Mouse (Mus musculus) T-cell, adult 66 days (primary cell): ENCODE data around the gene Tfb1m. TPM values are rescaled to one million over a fixed set of nuclear protein-coding genes. Genes with fewer than 3 reads are reported as not detected.

ENCODE experiments used
- total RNA-seq, 2 experiments: library from RNA; stranded (reverse); gene quantifications; 3 replicates in 1 of 2; 4 replicates in 1 of 2; pipeline ENCODE4 v1.2.4; 2023

Gene Tfb1m
- total RNA-seq: 10 to 100 TPM in 1 of 2 experiments, 1 to 10 TPM in 1; 6.0 to 10.9 TPM

DNA sequence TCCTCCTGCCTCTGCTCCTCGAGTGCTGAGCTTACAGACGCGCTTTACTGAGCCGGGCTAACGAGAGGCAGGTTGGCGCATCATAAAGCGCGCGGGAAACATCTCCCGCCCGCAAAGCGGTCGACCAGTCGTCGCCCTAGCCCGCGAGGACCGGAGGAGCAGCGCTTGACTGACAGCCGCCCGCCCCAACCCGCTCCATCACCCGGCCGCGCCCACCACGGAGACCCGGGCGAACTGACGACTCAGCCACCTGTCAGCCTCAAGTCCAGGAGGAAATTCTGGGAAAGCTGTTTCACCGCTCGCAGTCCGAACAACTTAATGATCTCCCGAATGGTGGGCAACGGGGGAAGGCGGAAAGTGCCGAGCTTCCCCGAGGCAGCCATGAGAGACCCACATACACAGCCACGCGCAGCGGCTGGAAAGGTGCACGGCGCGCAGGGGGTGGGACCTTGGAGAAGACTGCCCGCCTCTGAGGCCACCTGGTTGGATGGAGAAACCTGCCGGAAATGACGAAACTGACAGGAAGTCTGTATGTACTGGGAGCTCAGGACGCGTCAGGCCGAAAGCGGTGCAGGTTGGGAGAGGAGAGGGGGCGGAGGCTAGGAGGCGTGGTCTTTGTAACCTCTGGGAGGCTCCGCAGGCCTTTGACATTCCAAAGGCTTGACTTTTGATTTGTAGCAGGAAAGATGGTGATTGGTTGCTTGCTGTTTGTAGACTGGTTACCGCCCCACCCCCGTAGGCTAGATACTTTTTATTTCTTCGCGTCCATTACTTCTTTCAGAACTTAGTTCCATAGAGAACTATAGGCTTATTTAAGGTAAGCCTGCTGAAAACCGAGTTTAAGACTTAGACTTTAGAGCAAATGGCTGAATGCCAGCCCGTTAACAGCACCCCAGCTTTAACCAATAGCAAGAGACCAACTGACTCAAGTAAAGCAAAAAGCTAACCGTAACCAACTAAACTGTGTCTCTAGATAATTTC lies at the start of gene Tfb1m:
Tfb1m (minus strand) TSS at position 451 of the 981 bp plus-strand sequence.

DNA sequence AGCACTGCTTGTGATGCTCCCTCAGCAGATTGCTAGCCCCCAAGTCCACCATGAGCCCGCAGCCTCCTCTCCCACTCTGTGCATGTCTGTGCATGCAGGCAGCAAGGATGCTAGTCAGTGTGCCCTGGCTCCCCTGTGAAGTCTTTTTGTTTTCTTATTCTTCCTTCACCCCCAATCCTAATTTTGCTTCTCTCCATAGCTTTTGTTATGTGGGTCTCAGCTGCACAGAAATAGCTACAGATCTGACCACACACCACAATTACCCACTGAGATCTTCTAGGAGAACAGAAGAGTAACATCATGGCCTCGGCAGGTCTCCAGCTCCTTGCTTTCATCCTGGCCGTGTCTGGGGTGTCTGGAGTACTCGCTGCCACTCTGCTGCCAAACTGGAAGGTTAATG lies 25.3 kb downstream of the Tfb1m start, which contains the start of gene Cldn20:
Cldn20 (plus strand) TSS at position 301 of the 400 bp plus-strand sequence.

Other genes with a start within 250 kb of the Tfb1m start
- under 1 TPM; 0.36 to 0.61 TPM for gene Tiam2, start 231.2 kb downstream of the Tfb1m start, total RNA-seq
- gene Cldn20, start 25.2 kb downstream of the Tfb1m start, total RNA-seq: not detected
- gene Nox3, start 138.5 kb upstream of the Tfb1m start, total RNA-seq: not detected